Mouse (Mus musculus): Measurements from ENCODE around the gene Vmn1r25. TPM values are rescaled to one million over a fixed set of nuclear protein-coding genes. Genes with fewer than 3 reads are reported as not detected.

Gene Vmn1r25
- polyA plus RNA-seq (2017; shearing (Covaris generic)): under 1 TPM in 1 of 2 experiments, not detected in 1; 0.25 TPM

DNA sequence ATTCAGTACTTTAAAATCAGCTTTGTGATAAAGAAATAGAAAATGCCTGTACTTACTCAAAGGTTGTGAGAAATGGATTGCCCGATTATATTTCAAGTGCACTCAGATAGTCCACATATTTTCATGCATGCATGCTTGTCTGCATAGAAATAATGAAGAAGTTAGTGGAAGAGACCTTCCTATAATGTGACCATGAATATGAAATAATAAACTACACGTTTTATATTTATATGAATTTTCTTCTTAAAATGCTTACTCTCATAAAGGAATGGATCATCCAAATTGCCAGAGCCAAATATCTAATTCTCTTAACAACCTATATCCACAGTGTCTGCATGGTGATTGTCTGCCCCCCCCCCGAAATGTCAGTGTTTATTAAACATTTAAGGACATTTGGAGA lies at the start of gene Vmn1r25:
Gene Vmn1r25, minus strand, starts transcription at position 101 of the 400 bp plus-strand sequence.

DNA sequence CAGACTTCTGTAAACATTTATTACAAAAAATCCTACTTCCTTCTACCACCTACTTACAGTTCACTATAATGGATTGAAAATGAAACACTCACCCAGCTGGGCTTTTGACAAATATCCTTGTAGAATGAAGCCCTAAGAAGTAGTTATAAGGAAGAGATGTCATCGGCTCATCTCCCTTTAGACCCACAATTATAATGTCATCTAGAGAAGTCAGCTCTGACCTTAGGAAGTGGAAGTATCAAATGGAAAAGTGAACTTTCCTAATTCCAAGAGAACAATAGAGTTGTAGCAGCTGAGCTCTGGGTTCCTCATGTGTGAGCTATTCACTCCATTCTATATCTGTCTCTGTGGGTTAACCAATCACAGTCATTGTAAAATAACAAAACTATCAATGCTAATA lies 34.4 kb upstream of the Vmn1r25 start, which contains the start of gene Vmn1r26:
Gene Vmn1r26, minus strand, starts transcription at position 101 of the 400 bp plus-strand sequence.

DNA sequence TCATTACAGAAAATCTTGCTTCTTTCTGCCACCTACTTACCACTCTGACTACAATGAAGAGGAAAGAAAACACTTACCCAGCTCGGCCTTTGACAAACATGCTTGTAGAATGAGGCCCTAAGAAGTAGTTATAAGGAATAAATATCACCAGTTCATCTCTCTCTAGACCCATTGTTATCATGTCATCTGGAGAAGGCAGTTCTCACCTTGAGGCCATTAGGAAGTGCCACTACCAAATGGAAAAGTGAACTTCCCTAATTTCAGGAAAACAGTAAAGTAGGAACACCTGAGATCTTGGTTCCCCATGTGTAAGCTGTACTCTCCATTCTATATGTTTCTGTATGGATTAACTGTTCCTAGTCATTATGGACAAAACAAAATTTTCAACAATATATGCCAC lies 19.2 kb downstream of the Vmn1r25 start, which contains the start of gene Vmn1r24:
Gene Vmn1r24, minus strand, starts transcription at position 101 of the 400 bp plus-strand sequence.

Other genes starting within 250 kb of the Vmn1r25 start
- gene Vopp1, start 155.7 kb downstream of the Vmn1r25 start, polyA plus RNA-seq (2017; shearing (Covaris generic)): 10 to 100 TPM; 27.9 to 29.1 TPM
- not detected for gene Vmn1r21, start 130.5 kb downstream of the Vmn1r25 start, polyA plus RNA-seq (2017; shearing (Covaris generic))
- under 1 TPM in 1 of 2 experiments, not detected in 1; 0.18 TPM for gene Vmn1r22, start 72.8 kb downstream of the Vmn1r25 start, polyA plus RNA-seq (2017; shearing (Covaris generic))
- gene Vmn1r23, start 54.0 kb downstream of the Vmn1r25 start, polyA plus RNA-seq (2017; shearing (Covaris generic)): not detected
- 1 to 10 TPM; 1.1 to 2.0 TPM for gene Vmn1r24, start 19.3 kb downstream of the Vmn1r25 start, polyA plus RNA-seq (2017; shearing (Covaris generic))
- not detected for gene Vmn1r26, start 34.3 kb upstream of the Vmn1r25 start, polyA plus RNA-seq (2017; shearing (Covaris generic))
- not detected for gene Vmn1r27, start 238.0 kb upstream of the Vmn1r25 start, polyA plus RNA-seq (2017; shearing (Covaris generic))